12 mouse cellular contexts compared by ENCODE assay signal in the genomic region with DNA sequence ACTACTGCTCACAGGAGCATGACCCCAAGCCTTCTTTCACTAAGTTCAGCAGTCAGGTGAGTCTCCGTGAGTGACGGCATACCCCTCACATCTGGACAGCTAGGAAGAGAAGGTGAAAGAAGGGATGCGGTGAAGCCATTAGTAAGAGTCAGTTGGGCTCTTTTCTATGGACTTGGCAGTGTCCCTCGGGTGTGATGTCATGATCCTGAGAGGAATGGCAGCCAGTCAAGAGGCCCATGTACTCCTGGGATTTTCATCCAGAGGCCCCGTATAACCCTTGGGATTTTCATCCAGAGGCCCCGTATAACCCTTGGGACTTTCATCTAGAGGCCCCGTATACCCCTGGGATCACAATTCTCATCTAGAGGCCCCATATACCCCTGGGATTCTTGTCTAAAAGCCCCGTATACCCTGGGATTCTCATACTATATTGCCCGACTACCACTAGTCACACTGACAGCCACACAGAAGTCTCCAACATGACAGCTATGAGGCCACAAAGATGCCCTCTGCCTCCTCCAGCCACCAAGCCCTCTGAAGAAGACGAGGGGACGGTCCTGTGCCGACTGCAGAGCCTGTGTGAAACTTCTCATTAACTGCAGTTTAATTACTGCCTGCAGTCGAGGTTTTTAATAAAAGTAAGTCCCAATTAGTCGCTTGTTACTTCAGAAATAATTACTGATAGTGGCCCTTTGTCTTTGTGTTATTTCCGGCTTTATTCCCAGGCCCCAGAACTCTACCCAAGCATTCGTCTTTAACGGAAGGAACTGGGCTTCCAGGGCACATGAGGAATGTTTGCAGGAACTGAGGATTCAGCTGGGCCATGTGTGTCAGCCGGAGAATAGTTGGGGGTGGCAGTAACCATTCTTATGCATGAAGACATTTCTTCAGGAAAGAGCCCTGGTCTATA.
DNase-seq lines count a peak whose midpoint lies in the region; ATAC-seq and TF ChIP-seq lines count a peak whose summit lies in the region.
"Had no signal": no experiment of that assay in that cellular context is flagged by ENCODE, and none has a peak within 500 bp of the region (broad histone marks: within the 10 kb centered on the region; RNA-seq: fewer than 3 reads in every experiment).

No protein-coding gene starts in this region.

- no peak for TF ChIP-seq CTCF in stomach, postnatal 0 days (IDR thresholded peaks at IDR 0.05; ENCODE audit: low read depth)

- no peaks in the 10 kb centered on the region for H3K36me3 ChIP-seq in forebrain, embryonic 11.5 days (ENCODE audit: control insufficient read depth, insufficient read depth, low read length)
- H3K36me3 ChIP-seq in forebrain, embryonic 10.5 days (replicated peaks): no peaks in the 10 kb centered on the region
- no peaks in the 10 kb centered on the region for H3K36me3 ChIP-seq in heart, embryonic 13.5 days
- H3K36me3 ChIP-seq in stomach, postnatal 0 days (ENCODE audit: control insufficient read depth, insufficient read depth, low read length): no peaks in the 10 kb centered on the region
- H3K36me3 ChIP-seq: midbrain, embryonic 15.5 days; neural tube, embryonic 13.5 days had no signal

- peak; percentile 53; the same call in 1 of the 2 replicates for ATAC-seq in forebrain, embryonic 11.5 days (replicated peaks; ENCODE audit: low FRiP score)
- ATAC-seq in heart, embryonic 13.5 days (ENCODE audit: extremely low read depth, insufficient number of reproducible peaks, low FRiP score, low TSS enrichment): no peak
- no peak for ATAC-seq in stomach, postnatal 0 days (ENCODE audit: low FRiP score, low TSS enrichment)
- ATAC-seq: midbrain, embryonic 15.5 days had no signal

- H3K9me3 ChIP-seq in forebrain, embryonic 11.5 days (ENCODE audit: control insufficient read depth, low read length): no peaks in the 10 kb centered on the region
- H3K9me3 ChIP-seq in forebrain, embryonic 10.5 days: peaks cover 7% of the 10 kb centered on the region; the same call in 1 of the 2 replicates
- H3K9me3 ChIP-seq in heart, embryonic 13.5 days: peaks cover 7% of the 10 kb centered on the region; the same call in 1 of the 2 replicates
- no peaks in the 10 kb centered on the region for H3K9me3 ChIP-seq in stomach, postnatal 0 days (ENCODE audit: control insufficient read depth, low read length)
- H3K9me3 ChIP-seq: midbrain, embryonic 15.5 days had no signal

- H3K4me2 ChIP-seq in forebrain, embryonic 11.5 days (ENCODE audit: low read depth, low read length, severe bottlenecking): no peak overlapping the region
- H3K4me2 ChIP-seq in heart, embryonic 13.5 days: no peak overlapping the region
- H3K4me2 ChIP-seq in stomach, postnatal 0 days (replicated peaks; ENCODE audit: low read depth): no peak overlapping the region
- H3K4me2 ChIP-seq: midbrain, embryonic 15.5 days; neural tube, embryonic 13.5 days had no signal

- H3K27ac ChIP-seq in forebrain, embryonic 11.5 days (ENCODE audit: low read depth, low read length): no peak overlapping the region
- H3K27ac ChIP-seq in forebrain, embryonic 10.5 days: no peak overlapping the region
- H3K27ac ChIP-seq in heart, embryonic 13.5 days (replicated peaks): peak overlapping the region; percentile 90
- 0 out of 2 replicates have a peak overlapping the region, but pooled peaks have one; percentile 4 for H3K27ac ChIP-seq in stomach, postnatal 0 days (replicated peaks)
- H3K27ac ChIP-seq: midbrain, embryonic 15.5 days; neural tube, embryonic 13.5 days had no signal

- H3K9ac ChIP-seq in forebrain, embryonic 11.5 days (ENCODE audit: low read length): no peak overlapping the region
- H3K9ac ChIP-seq in heart, embryonic 13.5 days: no peak overlapping the region
- no peak overlapping the region for H3K9ac ChIP-seq in stomach, postnatal 0 days (ENCODE audit: low read length)
- H3K9ac ChIP-seq: midbrain, embryonic 15.5 days; neural tube, embryonic 13.5 days had no signal

- no peak for DNase-seq in forebrain, embryonic 11.5 days (ENCODE audit: low spot score)
- DNase-seq in forebrain, embryonic 10.5 days (ENCODE audit: extremely low spot score, low spot score): no peak
- DNase-seq in lung, postnatal 14 days: peak; percentile 30
- no peak for DNase-seq in lung, postnatal 36 days
- no peak for DNase-seq in stomach, postnatal 0 days (ENCODE audit: low spot score)
- DNase-seq in kidney, postnatal 14 days: no peak
- DNase-seq in gastrocnemius, postnatal 36 days: no peak
- DNase-seq: gastrocnemius, postnatal 14 days; kidney, adult 9 months had no signal

- peaks cover 5% of the 10 kb centered on the region; the same call in 1 of the 2 replicates for H3K4me1 ChIP-seq in forebrain, embryonic 11.5 days (replicated peaks; ENCODE audit: control insufficient read depth, insufficient read depth, low read length)
- H3K4me1 ChIP-seq in forebrain, embryonic 10.5 days: peaks cover 48% of the 10 kb centered on the region
- peaks cover 62% of the 10 kb centered on the region for H3K4me1 ChIP-seq in heart, embryonic 13.5 days
- 0 out of 2 replicates have a peak, but pooled peaks cover 2% of the 10 kb centered on the region for H3K4me1 ChIP-seq in stomach, postnatal 0 days (replicated peaks; ENCODE audit: control insufficient read depth, insufficient read depth)

- H3K4me3 ChIP-seq in forebrain, embryonic 11.5 days (ENCODE audit: low read depth, low read length): no peak overlapping the region
- no peak overlapping the region for H3K4me3 ChIP-seq in forebrain, embryonic 10.5 days
- no peak overlapping the region for H3K4me3 ChIP-seq in heart, embryonic 13.5 days
- no peak overlapping the region for H3K4me3 ChIP-seq in stomach, postnatal 0 days (ENCODE audit: low read depth, low read length)
- H3K4me3 ChIP-seq: midbrain, embryonic 15.5 days; neural tube, embryonic 13.5 days had no signal

- intact Hi-C loops in gastrocnemius, postnatal 36 days (cut with DNase I): no loop called here

- no peak for TF ChIP-seq EP300 in stomach, postnatal 0 days (optimal IDR thresholded peaks at IDR 0.05)

- 60% methylated on average over 18 of the region's 18 CpGs for whole genome bisulfite sequencing in forebrain, embryonic 11.5 days
- WGBS in forebrain, embryonic 10.5 days: 75% methylated on average over 18 of the region's 18 CpGs
- 70% methylated on average over 18 of the region's 18 CpGs for WGBS in heart, embryonic 13.5 days
- WGBS in stomach, postnatal 0 days: 79% methylated on average over 18 of the region's 18 CpGs

- no peaks in the 10 kb centered on the region for H3K27me3 ChIP-seq in forebrain, embryonic 11.5 days (ENCODE audit: control insufficient read depth, insufficient read depth, low read length)
- peaks cover 18% of the 10 kb centered on the region; the same call in 1 of the 2 replicates for H3K27me3 ChIP-seq in forebrain, embryonic 10.5 days (ENCODE audit: poor library complexity, severe bottlenecking)
- no peaks in the 10 kb centered on the region for H3K27me3 ChIP-seq in heart, embryonic 13.5 days (replicated peaks)
- H3K27me3 ChIP-seq in stomach, postnatal 0 days (ENCODE audit: control insufficient read depth, insufficient read depth, low read length): no peaks in the 10 kb centered on the region
- H3K27me3 ChIP-seq: midbrain, embryonic 15.5 days; neural tube, embryonic 13.5 days had no signal

Comparison
In these comparisons a context has a peak if more than half of its experiments do, and no peak if none do; other contexts are left out.
1. H3K27ac ChIP-seq: peak in heart, embryonic 13.5 days (single experiment) and stomach, postnatal 0 days (single experiment); none in forebrain, embryonic 11.5 days (single experiment) and forebrain, embryonic 10.5 days (single experiment).